In genomic region chr6:134243546-134243945, GRCm38 (mm10) we compare ENCODE assay signal across 12 mouse cellular contexts.
DNase-seq lines count a peak whose midpoint lies in the region; ATAC-seq and TF ChIP-seq lines count a peak whose summit lies in the region.
"Had no signal": no experiment of that assay in that cellular context is flagged by ENCODE, and none has a peak within 500 bp of the region (broad histone marks: within the 10 kb centered on the region; RNA-seq: fewer than 3 reads in every experiment).

No protein-coding gene starts in this region.

- no peaks in the 10 kb centered on the region for H3K9me3 ChIP-seq in lung, postnatal 0 days (ENCODE audit: low read length)
- H3K9me3 ChIP-seq: liver, embryonic 12.5 days had no signal

- peak; percentile 73; the same call in 1 of the 2 replicates for TF ChIP-seq EP300 in lung, postnatal 0 days (IDR thresholded peaks at IDR 0.05)

- H3K9ac ChIP-seq in lung, postnatal 0 days (replicated peaks; ENCODE audit: low read depth), result no peak overlapping the region
- H3K9ac ChIP-seq: liver, embryonic 12.5 days; neural tube, embryonic 12.5 days had no signal

- ATAC-seq in hematopoietic stem cell, adult 5-6 weeks (replicated peaks in 1 of 2; ENCODE audit: insufficient read depth in 1 of 2, low FRiP score in 2 of 2, low TSS enrichment in 1 of 2, low read depth in 1 of 2, poor library complexity in 2 of 2, severe bottlenecking in 2 of 2), result peak; percentile 29 to 39; a peak in 2 of 4 replicates
- ATAC-seq in lung, postnatal 0 days, result peak; percentile 80
- ATAC-seq: forebrain, embryonic 16.5 days; liver, embryonic 12.5 days had no signal

- peak; percentile 79 for DNase-seq in ES-CJ7 (ENCODE audit: low read depth, low spot score)
- DNase-seq in R1 (ENCODE audit: low read depth, low spot score), result peak; percentile 37
- peak; percentile 77 for DNase-seq in lung, postnatal 0 days (ENCODE audit: low spot score)
- DNase-seq in thymus, postnatal 4 days, result no peak
- no peak for DNase-seq in layer of hippocampus, adult 9-10 months (ENCODE audit: low spot score)
- DNase-seq in spleen, adult 12 weeks (ENCODE audit: low spot score), result no peak
- DNase-seq: cerebellum, adult 9-10 months; thymus, adult 18-20 months had no signal

- WGBS in lung, postnatal 0 days, result 55% methylated on average over 4 of the region's 4 CpGs

- no peak overlapping the region for H3K4me3 ChIP-seq in lung, postnatal 0 days (ENCODE audit: low read depth, low read length)
- H3K4me3 ChIP-seq: liver, embryonic 12.5 days; neural tube, embryonic 12.5 days had no signal

- H3K4me2 ChIP-seq in lung, postnatal 0 days (replicated peaks; ENCODE audit: low read depth, low read length), result no peak overlapping the region
- H3K4me2 ChIP-seq: liver, embryonic 12.5 days; neural tube, embryonic 12.5 days had no signal

- H3K4me1 ChIP-seq in lung, postnatal 0 days (ENCODE audit: insufficient read depth, low read depth, low read length), result peaks cover 7% of the 10 kb centered on the region; the same call in 1 of the 2 replicates
- H3K4me1 ChIP-seq: neural tube, embryonic 12.5 days had no signal

- H3K36me3 ChIP-seq in lung, postnatal 0 days (ENCODE audit: insufficient read depth, low read length), result no peaks in the 10 kb centered on the region

- H3K27me3 ChIP-seq in lung, postnatal 0 days (replicated peaks; ENCODE audit: insufficient read depth, low read length), result no peaks in the 10 kb centered on the region
- H3K27me3 ChIP-seq: liver, embryonic 12.5 days; neural tube, embryonic 12.5 days had no signal

- TF ChIP-seq CTCF in lung, postnatal 0 days (IDR thresholded peaks at IDR 0.05), result no peak

- peak overlapping the region; percentile 63 for H3K27ac ChIP-seq in lung, postnatal 0 days (ENCODE audit: low read length)
- H3K27ac ChIP-seq: liver, embryonic 12.5 days; neural tube, embryonic 12.5 days had no signal

Comparison
In these comparisons a context has a peak if more than half of its experiments do, and no peak if none do; other contexts are left out.
1. DNase-seq: peak in ES-CJ7 (single experiment), R1 (single experiment) and lung, postnatal 0 days (single experiment); none in thymus, postnatal 4 days (single experiment), layer of hippocampus, adult 9-10 months (single experiment) and spleen, adult 12 weeks (single experiment).